Mouse (Mus musculus) cerebellum, adult 18-20 months (tissue): ENCODE results near the gene Pax4.

Experiments
- DNase-seq, 2 experiments: peaks; one replicate each; pipeline ENCODE4 v3.0.0; 2021

The Pax4 gene

GRCm38 (mm10) chr6:28431538-28431855 is 17.7 kb downstream of the Pax4 start:
- no peak for DNase-seq

- DNase-seq = no peak
Observed at GRCm38 (mm10) chr6:28430795-28431537, 18.2 kb downstream of the Pax4 start.

- peak; percentile 52 to 58 for DNase-seq
Observed at GRCm38 (mm10) chr6:28429870-28430269, 19.3 kb downstream of the Pax4 start.

GRCm38 (mm10) chr6:28428290-28428689 is 20.9 kb downstream of the Pax4 start, which contains the start of gene Gcc1:
Gene Gcc1 (minus strand): TSS chr6:28428390.
- DNase-seq = no peak

- peak; percentile 38 to 48 for DNase-seq
Observed at GRCm38 (mm10) chr6:28427096-28427839, 21.9 kb downstream of the Pax4 start, which contains the start of gene Fscn3. Gene Fscn3 (plus strand): TSS chr6:28427789.

GRCm38 (mm10) chr6:28425019-28425418 is 24.1 kb downstream of the Pax4 start:
- DNase-seq = peak; percentile 47 to 51

GRCm38 (mm10) chr6:28423767-28424695 is 25.1 kb downstream of the Pax4 start:
- peak; percentile 74 to 76 for DNase-seq

- DNase-seq = peak; percentile 92 to 97
Observed at GRCm38 (mm10) chr6:28423313-28423712, 25.8 kb downstream of the Pax4 start, which contains the start of gene Arf5. Gene Arf5 (plus strand): TSS chr6:28423560.

- no peak for DNase-seq
Observed at GRCm38 (mm10) chr6:28422651-28423290, 26.4 kb downstream of the Pax4 start.

- DNase-seq = peak; percentile 93 to 94
Observed at GRCm38 (mm10) chr6:28421469-28422000, 27.6 kb downstream of the Pax4 start.

GRCm38 (mm10) chr6:28420865-28421264 is 28.3 kb downstream of the Pax4 start:
- no peak for DNase-seq

- DNase-seq = no peak
Observed at GRCm38 (mm10) chr6:28420361-28420760, 28.8 kb downstream of the Pax4 start.

GRCm38 (mm10) chr6:28419673-28420072 is 29.5 kb downstream of the Pax4 start:
- no peak for DNase-seq

GRCm38 (mm10) chr6:28418449-28418848 is 30.7 kb downstream of the Pax4 start:
- DNase-seq = peak; percentile 89

GRCm38 (mm10) chr6:28416981-28417380 is 32.2 kb downstream of the Pax4 start:
- DNase-seq = no peak

- no peak for DNase-seq
Observed at GRCm38 (mm10) chr6:28411236-28411635, 37.9 kb downstream of the Pax4 start.

- DNase-seq = no peak
Observed at GRCm38 (mm10) chr6:28410053-28410452, 39.1 kb downstream of the Pax4 start.

- no peak for DNase-seq
Observed at GRCm38 (mm10) chr6:28399791-28400190, 49.4 kb downstream of the Pax4 start.

GRCm38 (mm10) chr6:28398726-28399125 is 50.4 kb downstream of the Pax4 start:
- DNase-seq = no peak

- peak in 1 of 2 experiments; percentile 25 for DNase-seq
Observed at GRCm38 (mm10) chr6:28397681-28398203, 51.4 kb downstream of the Pax4 start, which contains the start of gene Zfp800. Gene Zfp800 (minus strand): TSS chr6:28398005.

GRCm38 (mm10) chr6:28396853-28397457 is 52.2 kb downstream of the Pax4 start:
- peak in 1 of 2 experiments; percentile 28 for DNase-seq
